Mouse (Mus musculus) MEL (cell line): ENCODE results near the gene Tbc1d2b. TPM values are rescaled to one million over a fixed set of nuclear protein-coding genes. Genes with fewer than 3 reads are reported as not detected.
A peak's percentile ranks its signal among the peaks of the same experiment; 100 is the strongest.

Experiments used
- DNase-seq: peaks from one replicate; pipeline ENCODE4 v3.0.0; 2011; ENCODE audit warnings: low read depth, low spot score
- H3K27ac ChIP-seq: 2 replicates; pipeline ENCODE4 v1.5.1; 2012; ENCODE audit warnings: low read depth, mild to moderate bottlenecking, control low read depth, low read length, moderate library complexity; ENCODE audit not compliant: control insufficient read depth
- H3K27me3 ChIP-seq, 2 experiments: fragments of 150-350 bp in 1 of 2; sonication (generic) in 1 of 2; 2 replicates each; pipeline ENCODE4 v1.6.1; 2012; ENCODE audit warnings: low read length in 2 of 2, mild to moderate bottlenecking in 2 of 2, improper control_type of control experiment in 1 of 2, moderate library complexity in 1 of 2; ENCODE audit not compliant: insufficient read depth in 2 of 2, control insufficient read depth in 1 of 2
- H3K36me3 ChIP-seq, 2 experiments: 2 replicates each; pipeline ENCODE4 v1.6.1; 2012 to 2014; ENCODE audit warnings: low read length in 2 of 2, improper control_type of control experiment in 1 of 2, inconsistent platforms in 1 of 2, mild to moderate bottlenecking in 1 of 2; ENCODE audit not compliant: insufficient read depth in 2 of 2, control insufficient read depth in 1 of 2
- H3K4me1 ChIP-seq, 2 experiments: fragments of 150-350 bp in 1 of 2; sonication (generic) in 1 of 2; 2 replicates each; pipeline ENCODE4 v1.6.1; 2012; ENCODE audit warnings: low read length in 2 of 2, improper control_type of control experiment in 1 of 2, mild to moderate bottlenecking in 1 of 2; ENCODE audit not compliant: insufficient read depth in 2 of 2, control insufficient read depth in 1 of 2
- H3K4me3 ChIP-seq, 2 experiments: fragments of 150-350 bp in 1 of 2; sonication (generic) in 1 of 2; 2 replicates each; pipeline ENCODE4 v1.5.1; 2012; ENCODE audit warnings: low read depth in 2 of 2, low read length in 2 of 2, mild to moderate bottlenecking in 2 of 2, moderate library complexity in 2 of 2, control low read depth in 1 of 2, improper control_type of control experiment in 1 of 2; ENCODE audit not compliant: control insufficient read depth in 1 of 2, insufficient read depth in 1 of 2
- H3K79me2 ChIP-seq: 2 replicates; pipeline ENCODE4 v1.6.1; 2012; ENCODE audit warnings: mild to moderate bottlenecking, low read length, moderate library complexity; ENCODE audit not compliant: control insufficient read depth, poor library complexity, insufficient read depth
- H3K9ac ChIP-seq: 2 replicates; pipeline ENCODE4 v1.6.1; 2012; ENCODE audit warnings: low read depth, mild to moderate bottlenecking, control low read depth, low read length, moderate library complexity; ENCODE audit not compliant: control insufficient read depth, poor library complexity, severe bottlenecking
- H3K9me3 ChIP-seq: fragments of 150-350 bp; sonication (generic); replicated peaks from 2 replicates; pipeline ENCODE4 v1.6.1; 2012; ENCODE audit warnings: mild to moderate bottlenecking, low read length, improper control_type of control experiment, moderate library complexity; ENCODE audit not compliant: insufficient read depth
- BHLHE40 ChIP-seq: IDR thresholded peaks from 2 replicates; pipeline ENCODE4 v1.6.1; 2012; ENCODE audit warnings: low read depth, mild to moderate bottlenecking, inconsistent platforms, low read length, improper control_type of control experiment, borderline replicate concordance
- CHD1 ChIP-seq: IDR thresholded peaks from 2 replicates; pipeline ENCODE4 v1.6.1; 2012; ENCODE audit warnings: low read depth, mild to moderate bottlenecking, inconsistent platforms, low read length, improper control_type of control experiment
- CTCF ChIP-seq, 3 experiments: IDR thresholded peaks in 2 of 3; conservative IDR thresholded peaks in 1 of 3; 2 replicates each; pipeline ENCODE4 v1.5.1; 2011 to 2012; ENCODE audit warnings: low read length in 3 of 3, low read depth in 2 of 3, mild to moderate bottlenecking in 2 of 3, improper control_type of control experiment in 1 of 3, inconsistent platforms in 1 of 3, mixed read lengths in 1 of 3, moderate library complexity in 1 of 3; ENCODE audit not compliant: control insufficient read depth in 1 of 3, insufficient read depth in 1 of 3, poor library complexity in 1 of 3, severe bottlenecking in 1 of 3
- EP300 ChIP-seq, 2 experiments: IDR thresholded peaks; 2 replicates each; pipeline ENCODE4 v1.6.1; 2011; ENCODE audit warnings: improper control_type of control experiment in 2 of 2, low read length in 2 of 2, low read depth in 1 of 2, mild to moderate bottlenecking in 1 of 2
- ETS1 ChIP-seq: IDR thresholded peaks from 2 replicates; pipeline ENCODE4 v1.6.1; 2012; ENCODE audit warnings: low read depth, mild to moderate bottlenecking, inconsistent platforms, low read length, improper control_type of control experiment, moderate library complexity
- GABPA ChIP-seq: IDR thresholded peaks from 2 replicates; pipeline ENCODE4 v1.6.1; 2012; ENCODE audit warnings: low read depth, mild to moderate bottlenecking, inconsistent platforms, low read length, improper control_type of control experiment, moderate library complexity
- GATA1 ChIP-seq: IDR thresholded peaks from 2 replicates; pipeline ENCODE4 v1.6.1; 2011; ENCODE audit warnings: low read depth, low read length, improper control_type of control experiment
- JUND ChIP-seq: IDR thresholded peaks from 2 replicates; pipeline ENCODE4 v1.6.1; 2011; ENCODE audit warnings: low read depth, mild to moderate bottlenecking, improper control_type of control experiment, low read length
- MAFK ChIP-seq: IDR thresholded peaks from 2 replicates; pipeline ENCODE4 v1.6.1; 2011; ENCODE audit warnings: low read depth, mild to moderate bottlenecking, low read length, improper control_type of control experiment, borderline replicate concordance
- MAX ChIP-seq: IDR thresholded peaks from 2 replicates; pipeline ENCODE4 v1.6.1; 2011; ENCODE audit warnings: low read length, improper control_type of control experiment
- MAZ ChIP-seq: IDR thresholded peaks from 2 replicates; pipeline ENCODE4 v1.6.1; 2012; ENCODE audit warnings: low read depth, mild to moderate bottlenecking, inconsistent platforms, low read length, improper control_type of control experiment
- MEF2A ChIP-seq: IDR thresholded peaks from 2 replicates; pipeline ENCODE4 v1.6.1; 2014; ENCODE audit warnings: low read depth, mild to moderate bottlenecking, inconsistent platforms, low read length, improper control_type of control experiment; ENCODE audit not compliant: poor library complexity, insufficient replicate concordance, severe bottlenecking; ENCODE audit errors: extremely low read depth
- MXI1 ChIP-seq: IDR thresholded peaks from 2 replicates; pipeline ENCODE4 v1.6.1; 2011; ENCODE audit warnings: mild to moderate bottlenecking, low read depth, low read length, improper control_type of control experiment
- MYB ChIP-seq: IDR thresholded peaks from 2 replicates; pipeline ENCODE4 v1.6.1; 2011; ENCODE audit warnings: mild to moderate bottlenecking, low read depth, low read length, improper control_type of control experiment
- NELFE ChIP-seq: IDR thresholded peaks from 2 replicates; pipeline ENCODE4 v1.6.1; 2011; ENCODE audit warnings: low read depth, low read length, improper control_type of control experiment
- POLR2A ChIP-seq, 2 experiments: IDR thresholded peaks; 2 replicates each; pipeline ENCODE4 v1.6.1; 2011 to 2012; ENCODE audit warnings: low read length in 2 of 2, mild to moderate bottlenecking in 2 of 2, control low read depth in 1 of 2, improper control_type of control experiment in 1 of 2, low read depth in 1 of 2, moderate library complexity in 1 of 2; ENCODE audit not compliant: control insufficient read depth in 1 of 2, insufficient read depth in 1 of 2, poor library complexity in 1 of 2
- RAD21 ChIP-seq: IDR thresholded peaks from 2 replicates; pipeline ENCODE4 v1.6.1; 2011; ENCODE audit warnings: mild to moderate bottlenecking, low read depth, low read length, improper control_type of control experiment
- RCOR1 ChIP-seq: IDR thresholded peaks from 2 replicates; pipeline ENCODE4 v1.6.1; 2012; ENCODE audit warnings: low read depth, mild to moderate bottlenecking, inconsistent platforms, low read length, improper control_type of control experiment
- SIN3A ChIP-seq: IDR thresholded peaks from 2 replicates; pipeline ENCODE4 v1.6.1; 2012; ENCODE audit warnings: low read length, improper control_type of control experiment, inconsistent platforms
- TAL1 ChIP-seq: IDR thresholded peaks from 2 replicates; pipeline ENCODE4 v1.6.1; 2012; ENCODE audit warnings: mild to moderate bottlenecking, inconsistent platforms, low read length, moderate library complexity, mixed read lengths
- TBP ChIP-seq: IDR thresholded peaks from 2 replicates; pipeline ENCODE4 v1.8.0; 2011; ENCODE audit warnings: low read depth, low read length, improper control_type of control experiment
- TCF12 ChIP-seq: IDR thresholded peaks from 2 replicates; pipeline ENCODE4 v1.6.1; 2014; ENCODE audit warnings: low read depth, mild to moderate bottlenecking, inconsistent platforms, low read length, improper control_type of control experiment, moderate library complexity
- USF1 ChIP-seq: IDR thresholded peaks from 2 replicates; pipeline ENCODE4 v1.6.1; 2014; ENCODE audit warnings: low read depth, mild to moderate bottlenecking, inconsistent platforms, low read length, improper control_type of control experiment, moderate library complexity
- USF2 ChIP-seq, 2 experiments: IDR thresholded peaks; 2 replicates each; pipeline ENCODE4 v1.6.1; 2011 to 2012; ENCODE audit warnings: improper control_type of control experiment in 2 of 2, low read length in 2 of 2, borderline replicate concordance in 1 of 2, inconsistent platforms in 1 of 2, low read depth in 1 of 2, mild to moderate bottlenecking in 1 of 2; ENCODE audit not compliant: insufficient read depth in 1 of 2
- ZC3H11A ChIP-seq: IDR thresholded peaks from 2 replicates; pipeline ENCODE4 v1.6.1; 2012; ENCODE audit warnings: low read depth, mild to moderate bottlenecking, inconsistent platforms, low read length, improper control_type of control experiment
- ZMIZ1 ChIP-seq: IDR thresholded peaks from 2 replicates; pipeline ENCODE4 v1.6.1; 2012; ENCODE audit warnings: low read depth, mild to moderate bottlenecking, inconsistent platforms, low read length, improper control_type of control experiment, moderate library complexity
- polyA plus RNA-seq, 2 experiments: library from polyadenylated mRNA; stranded (reverse) in 1 of 2; unstranded in 1 of 2; fragments of >175 nt in 1 of 2; fragments of >200 nt in 1 of 2; gene quantifications; 2 replicates each; pipeline versions ENCODE4 v1.2.1 to v1.2.4; 2012; ENCODE audit warnings: low replicate concordance in 2 of 2, low read depth in 1 of 2; ENCODE audit not compliant: insufficient read length in 2 of 2, insufficient read depth in 1 of 2, missing spikeins in 1 of 2
- total RNA-seq: library from RNA; depleted of rRNA; stranded (reverse); fragments of 300-350 nt; gene quantifications from 2 replicates; pipeline ENCODE4 v1.2.3, GENCODE M21; 2012

Tbc1d2b gene
- total and polyA plus RNA-seq, 3 experiments: 7.1 to 12.6 TPM; not detected in 1

GRCm38 (mm10) chr9:90240560-90240959, 30.0 kb downstream of the Tbc1d2b start:
- H3K36me3 ChIP-seq: peaks cover 6 to 61% of the 10 kb centered on the region in 2 experiments
- peak overlapping the region; percentile 92 for H3K27ac ChIP-seq

GRCm38 (mm10) chr9:90237232-90238062, 33.2 kb downstream of the Tbc1d2b start:
- peaks cover 1% of the 10 kb centered on the region; the same call in 1 of the 2 replicates for H3K79me2 ChIP-seq
- H3K4me1 ChIP-seq: peaks cover 43 to 46% of the 10 kb centered on the region in 2 experiments
- no peaks in the 10 kb centered on the region for H3K9me3 ChIP-seq
- no peaks in the 10 kb centered on the region for H3K27me3 ChIP-seq
- DNase-seq: peak; percentile 94
- H3K27ac ChIP-seq: peak overlapping the region; percentile 100
- H3K36me3 ChIP-seq: peaks cover 4 to 61% of the 10 kb centered on the region in 2 experiments
- peak overlapping the region in 1 of 2 experiments; percentile 13; a peak in 2 of 4 replicates for H3K4me3 ChIP-seq
- H3K9ac ChIP-seq: peak overlapping the region; percentile 71
- no peak for TF ChIP-seq MAFK
- TF ChIP-seq RAD21: peak; percentile 14
- TF ChIP-seq TBP: peak; percentile 75; the same call in 1 of the 2 replicates
- peak; percentile 96 for TF ChIP-seq TAL1
- no peak for TF ChIP-seq JUND
- TF ChIP-seq EP300 (IDR thresholded peaks at IDR 0.05; ENCODE audit: low read depth in 1 of 2, low read length in 2 of 2): peak; percentile 94 to 98
- peak; percentile 32 for TF ChIP-seq NELFE
- 0 out of 2 replicates have a peak, but pooled peaks have one; percentile 26 for TF ChIP-seq MAZ
- peak; percentile 58; the same call in 1 of the 2 replicates for TF ChIP-seq MAX
- TF ChIP-seq MEF2A: no peak
- TF ChIP-seq GABPA: no peak
- peak; percentile 96 for TF ChIP-seq GATA1
- peak; percentile 98 for TF ChIP-seq ETS1
- TF ChIP-seq ZMIZ1: peak; percentile 57; the same call in 1 of the 2 replicates
- 0 out of 2 replicates have a peak, but pooled peaks have one; percentile 3 for TF ChIP-seq MXI1
- peak; percentile 17; the same call in 1 of the 2 replicates for TF ChIP-seq BHLHE40
- peak; percentile 63; the same call in 1 of the 2 replicates for TF ChIP-seq RCOR1
- no peak for TF ChIP-seq ZC3H11A
- peak; percentile 16; the same call in 1 of the 2 replicates for TF ChIP-seq USF1
- TF ChIP-seq CHD1: 0 out of 2 replicates have a peak, but pooled peaks have one; percentile 30
- peak; percentile 83 for TF ChIP-seq SIN3A
- peak in 1 of 3 experiments; percentile 17; a peak in 1 of 6 replicates for TF ChIP-seq CTCF (IDR thresholded peaks at IDR 0.05 in 2 of 3, conservative IDR thresholded peaks at IDR 0.05 in 1 of 3; ENCODE audit: control insufficient read depth in 1 of 3, insufficient read depth in 1 of 3, low read depth in 2 of 3, low read length in 3 of 3, poor library complexity in 1 of 3, severe bottlenecking in 1 of 3)
- TF ChIP-seq TCF12: peak; percentile 99
- no peak for TF ChIP-seq MYB

More at GRCm38 (mm10) chr9:90240560-90240959, 30.0 kb downstream of the Tbc1d2b start:
- Histone ChIP-seq H3K27me3 (no peaks in the 10 kb centered on the region), H3K4me3 (peak overlapping the region in 1 of 2 experiments; percentile 29; a peak in 2 of 4 replicates), H3K9me3 (no peaks in the 10 kb centered on the region), H3K4me1 (peaks cover 40 to 42% of the 10 kb centered on the region in 2 experiments), H3K9ac (peak overlapping the region; percentile 45), H3K79me2 (peaks cover 1% of the 10 kb centered on the region; the same call in 1 of the 2 replicates)
- TF ChIP-seq USF2 (IDR thresholded peaks at IDR 0.05; ENCODE audit: borderline replicate concordance in 1 of 2, insufficient read depth in 1 of 2, low read depth in 1 of 2, low read length in 2 of 2): no peak
- peak; percentile 65; the same call in 1 of the 2 replicates for TF ChIP-seq USF1
- TF ChIP-seq RAD21: no peak
- TF ChIP-seq SIN3A: peak; percentile 2; the same call in 1 of the 2 replicates
- TF ChIP-seq MYB: no peak
- TF ChIP-seq NELFE: 0 out of 2 replicates have a peak, but pooled peaks have one; percentile 6
- TF ChIP-seq EP300 (IDR thresholded peaks at IDR 0.05; ENCODE audit: low read depth in 1 of 2, low read length in 2 of 2): no peak
- TF ChIP-seq ETS1: peak; percentile 79
- TF ChIP-seq TBP: no peak
- no peak for TF ChIP-seq MAX
- no peak for TF ChIP-seq POLR2A (IDR thresholded peaks at IDR 0.05; ENCODE audit: control insufficient read depth in 1 of 2, insufficient read depth in 1 of 2, low read depth in 1 of 2, low read length in 2 of 2, poor library complexity in 1 of 2)
- TF ChIP-seq TCF12: 0 out of 2 replicates have a peak, but pooled peaks have one; percentile 25
- DNase-seq: no peak
